Mouse (Mus musculus) telencephalon, adult 2 months (tissue): ENCODE measurements around the gene Papss2.
"Not testable (repeated sequence)": the region's sequence is repeated elsewhere in the genome, so short reads cannot be mapped to it uniquely, and the experiment has no call there.

Experiments used
- DNase-seq: peaks from one replicate; pipeline ENCODE4 v3.0.0-alpha.2; 2011; ENCODE audit warnings: low read depth, low spot score

The Papss2 gene

DNA sequence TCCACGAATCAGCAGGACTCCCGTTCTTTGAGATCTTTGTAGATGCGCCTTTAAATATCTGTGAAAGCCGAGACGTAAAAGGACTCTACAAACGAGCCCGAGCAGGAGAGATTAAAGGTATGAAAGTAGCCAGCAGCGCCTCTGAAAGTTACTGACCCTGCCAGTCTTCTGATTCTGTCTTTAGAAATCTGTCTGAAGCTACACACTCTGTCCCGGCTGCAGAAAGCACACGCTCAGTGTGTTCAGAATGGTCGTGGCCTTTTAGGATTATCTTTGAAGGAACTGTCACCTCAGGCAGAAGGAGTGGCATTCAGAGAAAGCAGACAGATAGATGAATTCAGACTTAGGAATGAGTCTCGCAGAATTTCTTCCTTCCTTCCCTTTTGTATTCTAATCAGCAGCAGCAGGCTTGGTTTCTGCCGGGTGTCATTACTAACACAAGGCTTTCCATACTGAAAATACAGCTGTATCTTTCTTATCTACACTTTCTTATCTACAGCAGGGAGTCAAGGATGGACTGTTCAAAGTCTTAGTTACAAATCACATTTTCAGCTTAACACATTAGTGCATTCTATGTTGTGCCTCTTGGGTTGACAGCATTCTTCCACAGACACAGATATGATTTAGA, 42.8 kb downstream of the Papss2 start:
- DNase-seq, result no peak

DNA sequence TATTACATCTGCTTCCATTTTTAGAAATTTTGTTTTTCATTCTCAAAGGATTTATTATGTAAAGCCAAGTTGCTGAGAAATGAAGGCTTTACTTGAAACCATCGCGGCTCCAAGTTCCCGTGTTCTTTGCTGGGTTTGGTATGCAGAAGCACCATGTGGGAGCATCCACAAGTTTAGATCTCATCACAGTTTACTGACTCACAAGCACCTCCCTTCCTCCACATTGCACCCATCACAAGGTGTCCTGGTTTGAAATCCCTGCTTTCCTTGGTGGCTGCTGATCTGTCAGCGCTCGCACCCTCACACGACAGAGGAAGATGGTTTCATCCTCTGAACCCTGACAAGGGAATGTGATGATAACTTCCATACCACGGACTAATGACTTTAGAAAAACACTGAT, 45.9 kb downstream of the Papss2 start:
- DNase-seq, result peak; percentile 33

DNA sequence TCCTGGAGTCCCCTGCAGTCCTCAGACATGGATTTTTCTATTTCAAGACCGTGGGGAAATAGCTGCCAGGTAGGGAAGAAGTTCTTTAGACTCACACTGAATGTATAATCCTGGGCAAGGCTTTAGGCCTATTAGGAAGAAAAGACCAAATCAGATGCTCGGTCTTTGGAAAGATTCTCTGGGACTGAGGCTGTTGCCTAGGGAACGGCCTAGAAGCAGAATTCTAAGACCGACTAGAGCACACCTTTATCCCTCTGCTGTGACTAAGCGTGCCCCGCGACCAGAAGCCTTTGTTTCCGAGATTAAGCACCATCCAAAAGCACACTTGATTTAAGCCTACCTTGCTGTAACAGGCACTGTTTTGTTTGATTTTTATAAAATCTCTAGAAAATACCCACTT, 46.4 kb downstream of the Papss2 start:
- no peak for DNase-seq

GRCm38 (mm10) chr19:32643642-32644041, 48.1 kb downstream of the Papss2 start:
- no peak for DNase-seq

- no peak for DNase-seq
These were observed 50.3 kb downstream of the Papss2 start for GRCm38 (mm10) chr19:32645939-32646338.

DNA sequence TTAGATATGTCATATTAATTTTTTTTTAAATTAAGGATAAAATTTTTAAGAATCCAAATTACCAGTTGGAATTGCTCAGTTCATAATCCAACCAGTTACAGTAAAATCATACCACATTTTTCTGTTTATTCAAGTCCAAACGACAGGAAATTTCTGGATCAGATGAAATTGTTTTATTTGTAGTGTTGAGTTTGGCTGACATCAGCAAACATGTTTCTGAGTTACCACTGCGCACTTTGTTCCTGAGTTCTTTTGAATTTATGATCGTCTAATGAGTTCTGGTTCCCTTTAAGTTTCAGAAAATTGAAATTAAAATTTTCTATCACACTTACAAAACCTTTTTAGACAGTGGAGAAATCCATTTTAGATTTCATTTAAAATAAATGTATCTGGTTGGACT, 50.8 kb downstream of the Papss2 start:
- DNase-seq, result no peak

GRCm38 (mm10) chr19:32648019-32648571, 52.5 kb downstream of the Papss2 start:
- peak; percentile 10 for DNase-seq

GRCm38 (mm10) chr19:32651046-32651445, 55.5 kb downstream of the Papss2 start:
- no peak for DNase-seq

DNA sequence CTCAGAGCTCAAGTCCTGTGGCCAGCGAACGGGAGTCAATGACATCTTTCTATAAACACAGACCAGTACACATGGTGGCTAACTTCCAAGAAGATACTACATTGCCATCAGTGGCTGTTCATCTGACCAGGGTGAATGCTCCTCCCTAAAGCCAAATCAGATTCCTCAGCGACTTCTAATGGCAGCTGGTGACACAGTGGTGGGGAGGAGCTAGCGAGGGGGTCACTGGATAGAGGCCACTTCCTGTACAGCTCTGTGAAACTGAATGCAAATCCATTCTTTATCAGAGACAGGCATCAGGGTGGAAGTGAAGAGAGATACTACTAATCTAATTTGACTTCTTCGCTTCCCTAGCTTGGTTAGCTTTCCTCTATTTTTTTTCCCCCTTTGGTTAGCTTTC, 57.5 kb downstream of the Papss2 start:
- DNase-seq, result no peak

DNA sequence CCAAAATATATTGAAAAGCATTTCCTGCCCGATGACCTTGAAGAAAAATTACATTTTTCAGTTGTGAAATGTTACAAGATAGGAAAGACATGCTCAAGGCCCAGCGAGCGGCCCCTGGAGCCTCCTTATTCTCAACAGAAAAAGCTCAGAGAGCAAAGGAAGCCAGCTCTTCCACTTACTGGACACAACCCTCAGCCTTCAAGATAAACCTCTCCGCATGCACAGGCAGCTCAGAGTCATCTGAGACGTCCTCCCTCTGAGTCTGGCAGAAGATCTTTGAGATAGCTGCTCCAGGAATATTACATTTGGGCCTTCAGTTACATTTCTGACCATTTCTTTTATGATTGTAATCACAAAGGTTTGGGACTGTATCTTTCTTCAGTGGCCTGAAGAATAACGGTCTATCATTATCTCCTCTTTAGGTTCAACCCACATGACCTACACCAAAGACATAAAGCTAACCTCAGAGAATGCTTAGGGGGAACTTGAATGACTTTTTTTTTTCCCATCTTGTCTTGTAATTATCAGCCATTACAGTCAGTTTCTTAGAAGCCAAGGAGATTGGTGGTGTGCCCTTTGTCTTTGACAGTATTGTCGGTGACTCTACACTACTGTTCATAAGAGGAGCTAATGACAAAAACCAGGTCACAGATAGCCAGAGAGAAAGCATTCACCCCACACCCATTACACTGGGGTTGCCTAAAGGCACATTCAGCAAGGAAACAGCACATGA, 58.2 kb downstream of the Papss2 start:
- DNase-seq, result no peak

DNA sequence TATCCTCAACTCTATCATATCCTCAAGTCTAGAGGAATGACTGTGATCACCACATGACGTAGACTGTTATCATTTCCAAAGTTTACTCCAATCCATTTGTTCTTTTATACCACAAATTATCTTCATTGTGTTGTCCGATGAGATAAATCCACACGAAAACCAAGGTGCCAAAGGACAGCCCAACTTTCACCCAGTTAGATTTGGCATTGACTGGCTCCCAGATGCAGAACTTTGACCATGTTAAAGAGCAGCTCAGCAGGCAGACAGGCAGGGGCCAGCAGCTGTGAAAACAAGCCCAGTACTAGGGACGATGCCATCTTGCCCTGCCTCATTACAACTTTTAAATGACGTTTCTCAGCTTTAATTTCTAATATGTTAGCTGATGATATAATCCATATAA, 63.8 kb downstream of the Papss2 start:
- no peak for DNase-seq

- DNase-seq, result no peak
These were observed 67.3 kb downstream of the Papss2 start for GRCm38 (mm10) chr19:32662936-32663335.

GRCm38 (mm10) chr19:32665243-32665642, 69.7 kb downstream of the Papss2 start:
- DNase-seq, result no peak

GRCm38 (mm10) chr19:32667830-32668229, 72.2 kb downstream of the Papss2 start:
- not testable (repeated sequence) for DNase-seq

DNA sequence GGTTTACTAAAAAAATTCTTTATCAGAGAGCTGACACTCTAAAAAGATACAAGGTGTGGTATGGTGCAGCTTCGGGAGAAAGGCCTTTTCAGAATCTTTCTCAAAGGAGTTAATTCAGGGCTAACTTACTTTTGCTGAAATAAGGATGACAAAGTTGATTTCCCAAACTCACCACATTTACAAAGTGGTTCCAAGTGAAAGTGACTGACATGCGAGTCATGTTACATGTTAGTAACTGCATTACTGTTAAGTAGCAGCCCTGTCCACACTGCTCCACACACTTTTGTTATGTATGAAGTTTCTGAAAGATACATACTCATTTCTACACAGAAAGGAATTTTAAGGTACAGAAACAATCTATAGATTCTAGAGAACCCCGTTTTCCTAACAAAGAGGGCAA, 80.2 kb downstream of the Papss2 start:
- DNase-seq, result no peak

DNA sequence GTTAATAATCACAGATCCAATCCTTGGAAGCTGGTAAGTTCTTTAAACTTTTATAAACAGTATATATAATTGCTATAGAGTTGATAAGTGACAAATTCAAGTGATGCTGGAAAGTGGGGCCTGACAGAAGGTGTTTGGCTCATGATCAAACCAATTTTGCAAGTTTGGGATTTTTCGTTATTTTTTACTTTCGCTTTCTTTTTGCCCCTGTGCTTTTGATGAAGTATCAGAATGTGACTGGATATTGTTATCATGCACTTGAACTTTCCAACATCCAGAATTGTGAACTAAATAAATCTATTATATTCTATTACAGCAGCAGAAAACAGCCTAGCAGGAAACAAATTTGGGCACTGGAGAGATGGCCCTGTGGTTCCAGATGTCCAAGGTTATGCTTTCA, 85.3 kb downstream of the Papss2 start:
- no peak for DNase-seq

GRCm38 (mm10) chr19:32683081-32683480, 87.5 kb downstream of the Papss2 start:
- no peak for DNase-seq

- peak; percentile 63 for DNase-seq
These were observed 92.1 kb downstream of the Papss2 start for GRCm38 (mm10) chr19:32687721-32688120.

- DNase-seq, result not testable (repeated sequence)
These were observed 92.6 kb downstream of the Papss2 start for GRCm38 (mm10) chr19:32688227-32688626.

DNA sequence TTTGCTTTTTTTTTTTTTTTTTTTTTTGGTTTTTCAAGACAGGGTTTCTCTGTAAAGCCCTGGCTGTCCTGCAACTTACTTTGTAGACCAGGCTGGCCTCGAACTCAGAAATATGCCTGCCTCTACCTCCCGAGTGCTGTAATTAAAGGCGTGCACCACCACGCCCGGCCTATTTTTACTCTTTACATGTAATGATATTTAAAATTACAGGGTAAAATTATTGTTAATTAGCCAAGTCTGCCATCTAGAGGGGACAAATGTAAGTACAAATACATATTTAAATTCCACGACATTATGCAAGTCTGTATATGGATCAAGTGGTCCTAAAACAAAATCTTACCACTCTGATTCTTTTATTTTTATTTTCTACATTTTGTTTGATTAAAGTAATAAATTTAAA, 94.1 kb downstream of the Papss2 start:
- DNase-seq, result peak; percentile 38

DNA sequence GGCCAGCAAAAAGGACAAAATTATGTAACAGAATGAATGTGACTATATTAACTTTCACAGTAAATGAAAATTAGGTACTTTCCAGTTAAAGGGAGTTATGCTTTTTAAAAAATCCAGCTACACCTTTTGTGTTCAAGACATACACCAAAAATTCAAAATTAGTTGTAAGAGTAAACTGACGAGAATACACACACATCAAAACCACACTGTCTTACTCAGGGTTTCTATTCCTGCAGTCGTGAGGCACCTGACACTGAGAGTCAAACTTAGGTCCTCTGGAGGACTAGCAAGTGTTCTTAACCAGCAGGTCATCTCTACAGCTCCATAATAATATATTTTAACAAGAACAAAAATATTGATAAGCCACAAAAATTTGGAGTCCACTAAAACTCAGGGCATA, 101.1 kb downstream of the Papss2 start:
- DNase-seq, result no peak

DNA sequence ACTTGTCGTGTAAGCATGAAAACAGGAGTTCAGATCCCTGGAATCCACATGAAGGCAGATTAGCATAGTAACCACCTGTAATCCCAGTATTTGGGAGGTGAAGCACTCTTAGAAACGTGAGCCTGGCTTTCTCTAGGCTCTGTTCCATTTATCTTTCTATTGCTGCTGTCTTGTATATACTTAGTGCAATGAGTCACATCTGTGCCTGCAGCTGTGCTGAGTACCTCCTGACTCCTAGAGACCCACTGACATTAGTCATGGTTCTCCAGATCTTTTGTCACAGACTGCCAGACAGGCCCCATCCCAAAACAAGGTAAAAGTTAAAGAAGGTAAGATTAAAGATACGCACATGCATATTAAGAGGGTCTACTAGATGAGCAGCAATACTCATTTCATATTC, 106.6 kb downstream of the Papss2 start:
- no peak for DNase-seq

DNA sequence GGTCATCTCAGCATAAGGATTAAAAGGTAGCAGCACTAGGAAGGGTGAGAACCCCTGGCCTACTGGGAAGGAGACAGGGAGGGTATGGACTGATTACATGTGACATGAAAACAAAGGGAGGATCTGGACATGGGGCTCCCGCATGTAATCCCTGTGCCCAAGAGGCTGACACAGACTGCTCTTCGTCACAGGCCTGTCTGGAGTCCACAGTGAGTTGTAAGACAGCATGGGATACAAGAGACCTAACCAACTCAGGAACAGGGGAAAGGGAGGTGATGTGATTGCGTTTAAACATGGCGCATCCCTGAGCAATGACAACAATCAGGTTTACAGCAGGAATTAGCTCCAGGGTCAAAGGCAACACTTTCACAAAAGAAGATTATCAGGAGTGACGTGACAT, 113.4 kb downstream of the Papss2 start:
- no peak for DNase-seq
